Mouse (Mus musculus): ENCODE data around the gene Olfm4. TPM values are rescaled to one million over a fixed set of nuclear protein-coding genes. Genes with fewer than 3 reads are reported as not detected.

The Olfm4 gene
- polyA plus RNA-seq, 1 experiment, result not detected

DNA sequence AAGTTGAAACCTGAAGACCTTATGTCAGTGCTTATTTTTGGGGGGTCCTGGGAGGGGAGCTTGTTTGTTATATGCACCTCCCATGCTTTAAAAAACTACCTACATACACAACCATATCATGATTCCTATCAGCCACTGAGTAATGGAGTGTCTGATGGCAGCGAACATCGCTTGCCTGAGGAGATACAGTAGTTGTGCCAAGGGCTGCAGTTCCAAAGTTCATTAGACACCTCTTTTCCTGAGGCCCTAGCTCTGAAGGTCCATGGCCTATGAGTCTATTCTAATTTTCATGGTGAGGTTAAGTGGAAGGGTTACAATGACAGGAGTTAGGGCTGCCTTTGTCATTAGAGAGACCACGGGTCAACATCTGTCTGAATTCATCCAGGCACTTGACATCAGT lies 26.5 kb downstream of the Olfm4 start:
- no peaks in the 10 kb centered on the region for H3K4me1 ChIP-seq (ENCODE audit: control insufficient read depth, insufficient read depth, low read length)
- H3K27ac ChIP-seq (ENCODE audit: insufficient read depth, low read length), result no peak overlapping the region
- TF ChIP-seq CTCF (IDR thresholded peaks at IDR 0.05; ENCODE audit: borderline replicate concordance, insufficient read depth, low read length) (no peak), POLR2A (IDR thresholded peaks at IDR 0.05; ENCODE audit: low read depth, low read length) (no peak)
- H3K4me3 ChIP-seq (ENCODE audit: insufficient read depth, low read length), result no peak overlapping the region

DNA sequence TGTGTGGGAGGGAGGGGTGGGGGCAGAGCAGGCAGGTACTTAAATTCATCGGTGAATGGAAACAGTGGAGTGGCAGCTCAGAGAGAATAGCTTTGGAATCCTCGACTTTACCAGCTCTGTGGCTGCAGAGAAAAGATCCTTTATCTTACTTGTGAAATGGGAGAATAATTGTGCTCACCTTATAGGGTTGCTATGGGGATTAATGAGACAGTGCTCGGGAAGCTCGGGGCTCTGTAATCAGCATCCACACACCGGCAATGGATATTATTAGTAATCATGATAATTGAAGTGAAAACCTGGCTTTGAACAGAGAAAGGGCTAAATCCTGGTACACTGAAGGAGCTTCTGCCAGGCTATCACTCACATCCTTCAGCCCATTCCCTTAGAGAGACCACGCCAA lies 31.1 kb downstream of the Olfm4 start:
- H3K27ac ChIP-seq (ENCODE audit: insufficient read depth, low read length), result no peak overlapping the region
- H3K4me1 ChIP-seq (ENCODE audit: control insufficient read depth, insufficient read depth, low read length), result no peaks in the 10 kb centered on the region
- no peak overlapping the region for H3K4me3 ChIP-seq (ENCODE audit: insufficient read depth, low read length)
- no peak for TF ChIP-seq CTCF (IDR thresholded peaks at IDR 0.05; ENCODE audit: borderline replicate concordance, insufficient read depth, low read length)
- no peak for TF ChIP-seq POLR2A (IDR thresholded peaks at IDR 0.05; ENCODE audit: low read depth, low read length)

DNA sequence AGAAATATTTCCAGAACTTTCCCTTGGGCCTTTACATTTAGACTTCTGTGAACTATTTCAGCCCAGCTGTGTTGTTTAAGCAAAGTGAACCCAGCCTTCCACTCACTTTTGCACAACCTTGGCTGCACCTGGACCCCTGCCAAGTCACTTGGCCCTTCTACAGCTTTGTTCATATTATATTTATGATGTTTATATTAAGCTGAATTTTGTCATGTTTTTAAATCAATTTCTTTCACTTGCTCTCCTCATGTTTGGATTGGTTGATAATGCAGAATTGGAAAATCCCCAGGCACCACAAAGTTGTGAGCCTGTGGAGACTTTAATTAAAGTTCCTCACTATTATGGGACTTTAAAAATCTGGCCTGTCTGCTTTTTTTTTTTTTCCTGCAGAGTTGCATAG lies 32.2 kb downstream of the Olfm4 start:
- no peak overlapping the region for H3K4me3 ChIP-seq (ENCODE audit: insufficient read depth, low read length)
- H3K4me1 ChIP-seq (ENCODE audit: control insufficient read depth, insufficient read depth, low read length), result no peaks in the 10 kb centered on the region
- TF ChIP-seq POLR2A (IDR thresholded peaks at IDR 0.05; ENCODE audit: low read depth, low read length) (no peak), CTCF (IDR thresholded peaks at IDR 0.05; ENCODE audit: borderline replicate concordance, insufficient read depth, low read length) (no peak)
- no peak overlapping the region for H3K27ac ChIP-seq (ENCODE audit: insufficient read depth, low read length)

DNA sequence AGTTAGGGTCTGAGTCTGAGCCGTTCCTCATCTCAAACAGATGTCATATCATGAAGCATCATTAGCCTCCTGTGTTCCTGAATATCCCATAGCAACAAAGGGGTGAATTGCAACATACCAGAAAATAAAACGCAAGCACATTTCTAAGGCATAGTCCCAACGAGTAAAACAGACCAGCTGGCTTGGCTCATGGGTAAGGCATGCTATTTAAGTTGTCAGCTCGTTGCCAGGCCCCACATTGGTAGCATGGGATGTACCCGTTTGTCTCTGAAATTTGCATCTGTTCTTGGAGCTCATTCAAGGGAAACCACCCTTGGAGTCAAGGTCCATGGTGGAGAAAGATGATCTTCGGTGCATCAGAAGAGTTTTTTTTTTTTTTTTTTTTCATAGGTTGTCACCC lies 42.2 kb downstream of the Olfm4 start:
- H3K4me1 ChIP-seq (ENCODE audit: control insufficient read depth, insufficient read depth, low read length), result no peaks in the 10 kb centered on the region
- TF ChIP-seq POLR2A (IDR thresholded peaks at IDR 0.05; ENCODE audit: low read depth, low read length), result no peak
- no peak for TF ChIP-seq CTCF (IDR thresholded peaks at IDR 0.05; ENCODE audit: borderline replicate concordance, insufficient read depth, low read length)
- H3K27ac ChIP-seq (ENCODE audit: insufficient read depth, low read length), result no peak overlapping the region
- no peak overlapping the region for H3K4me3 ChIP-seq (ENCODE audit: insufficient read depth, low read length)

- TF ChIP-seq POLR2A (IDR thresholded peaks at IDR 0.05; ENCODE audit: low read depth, low read length) (no peak), CTCF (IDR thresholded peaks at IDR 0.05; ENCODE audit: borderline replicate concordance, insufficient read depth, low read length) (no peak)
- Histone ChIP-seq H3K4me3 (ENCODE audit: insufficient read depth, low read length) (no peak overlapping the region), H3K27ac (ENCODE audit: insufficient read depth, low read length) (no peak overlapping the region), H3K4me1 (ENCODE audit: control insufficient read depth, insufficient read depth, low read length) (no peaks in the 10 kb centered on the region)
Observed at GRCm38 (mm10) chr14:80029297-80030001, 45.6 kb downstream of the Olfm4 start.

DNA sequence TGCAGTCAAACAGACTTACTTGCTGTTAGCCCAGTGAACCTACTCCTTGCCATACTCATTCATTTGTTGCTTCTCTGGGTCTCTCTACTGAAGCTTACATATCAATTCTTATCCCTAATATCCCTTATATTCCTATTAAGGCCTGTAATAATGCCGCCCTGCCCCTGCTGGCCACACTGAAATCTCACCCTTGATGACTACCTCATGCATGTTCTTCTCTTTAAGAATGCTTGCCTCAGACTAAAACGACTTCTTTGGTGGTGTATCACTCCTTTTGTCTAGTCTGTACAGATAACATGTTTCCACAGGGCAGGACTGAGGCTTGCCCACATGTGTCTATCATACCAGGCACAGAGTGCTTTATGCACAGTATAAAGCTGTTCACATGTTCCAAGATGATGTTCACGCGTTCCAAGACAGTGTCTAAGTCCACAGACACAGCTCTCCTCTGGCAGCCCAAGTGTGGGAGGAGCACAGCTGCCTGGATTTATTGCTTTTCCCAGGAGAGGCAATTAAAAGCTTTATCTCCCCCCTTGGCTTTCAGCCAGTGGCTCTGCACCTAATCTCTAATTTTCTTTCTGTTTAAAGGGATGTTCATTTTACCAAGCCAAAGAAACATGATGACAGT lies 55.9 kb downstream of the Olfm4 start:
- H3K27ac ChIP-seq (ENCODE audit: insufficient read depth, low read length), result no peak overlapping the region
- TF ChIP-seq POLR2A (IDR thresholded peaks at IDR 0.05; ENCODE audit: low read depth, low read length) (no peak), CTCF (IDR thresholded peaks at IDR 0.05; ENCODE audit: borderline replicate concordance, insufficient read depth, low read length) (no peak)
- no peak overlapping the region for H3K4me3 ChIP-seq (ENCODE audit: insufficient read depth, low read length)
- H3K4me1 ChIP-seq (ENCODE audit: control insufficient read depth, insufficient read depth, low read length), result no peaks in the 10 kb centered on the region

GRCm38 (mm10) chr14:80046104-80046734 lies 62.3 kb downstream of the Olfm4 start:
- Histone ChIP-seq H3K4me3 (ENCODE audit: insufficient read depth, low read length) (no peak overlapping the region), H3K4me1 (ENCODE audit: control insufficient read depth, insufficient read depth, low read length) (no peaks in the 10 kb centered on the region), H3K27ac (ENCODE audit: insufficient read depth, low read length) (no peak overlapping the region)
- no peak for TF ChIP-seq POLR2A (IDR thresholded peaks at IDR 0.05; ENCODE audit: low read depth, low read length)
- no peak for TF ChIP-seq CTCF (IDR thresholded peaks at IDR 0.05; ENCODE audit: borderline replicate concordance, insufficient read depth, low read length)

GRCm38 (mm10) chr14:80047368-80048101 lies 63.7 kb downstream of the Olfm4 start:
- Histone ChIP-seq H3K4me3 (ENCODE audit: insufficient read depth, low read length) (no peak overlapping the region), H3K27ac (ENCODE audit: insufficient read depth, low read length) (no peak overlapping the region), H3K4me1 (ENCODE audit: control insufficient read depth, insufficient read depth, low read length) (no peaks in the 10 kb centered on the region)
- no peak for TF ChIP-seq POLR2A (IDR thresholded peaks at IDR 0.05; ENCODE audit: low read depth, low read length)
- no peak for TF ChIP-seq CTCF (IDR thresholded peaks at IDR 0.05; ENCODE audit: borderline replicate concordance, insufficient read depth, low read length)

- Histone ChIP-seq H3K4me1 (ENCODE audit: control insufficient read depth, insufficient read depth, low read length) (no peaks in the 10 kb centered on the region), H3K4me3 (ENCODE audit: insufficient read depth, low read length) (no peak overlapping the region), H3K27ac (ENCODE audit: insufficient read depth, low read length) (no peak overlapping the region)
- TF ChIP-seq CTCF (IDR thresholded peaks at IDR 0.05; ENCODE audit: borderline replicate concordance, insufficient read depth, low read length) (no peak), POLR2A (IDR thresholded peaks at IDR 0.05; ENCODE audit: low read depth, low read length) (no peak)
Observed at GRCm38 (mm10) chr14:80055725-80056124, 71.8 kb downstream of the Olfm4 start.
